Mouse (Mus musculus): ENCODE measurements around the gene Trim41.
"Not testable (repeated sequence)": the region's sequence is repeated elsewhere in the genome, so short reads cannot be mapped to it uniquely, and the experiment has no call there.

Gene Trim41

GRCm38 (mm10) chr11:48840805-48841204, 23.7 kb upstream of the Trim41 start:
- in situ Hi-C loops (cut with MboI; ENCODE audit: low pct_unique_long_range_greater_than_20kb in 1 of 2, low sequenced_read_pairs in 2 of 2, unreplicated experiment in 1 of 2), result no loop called here

- in situ Hi-C loops (cut with MboI; ENCODE audit: low pct_unique_long_range_greater_than_20kb in 1 of 2, low sequenced_read_pairs in 2 of 2, unreplicated experiment in 1 of 2), result no loop called here
Observed at GRCm38 (mm10) chr11:48838879-48839680, 21.9 kb upstream of the Trim41 start.

GRCm38 (mm10) chr11:48838181-48838797, 21.1 kb upstream of the Trim41 start:
- in situ Hi-C loops (cut with MboI; ENCODE audit: low pct_unique_long_range_greater_than_20kb in 1 of 2, low sequenced_read_pairs in 2 of 2, unreplicated experiment in 1 of 2), result no loop called here

- in situ Hi-C loops (cut with MboI; ENCODE audit: low pct_unique_long_range_greater_than_20kb in 1 of 2, low sequenced_read_pairs in 2 of 2, unreplicated experiment in 1 of 2), result no loop called here
Observed at GRCm38 (mm10) chr11:48837310-48838180, 20.4 kb upstream of the Trim41 start.

GRCm38 (mm10) chr11:48836990-48837309, 19.8 kb upstream of the Trim41 start:
- in situ Hi-C loops (cut with MboI; ENCODE audit: low pct_unique_long_range_greater_than_20kb in 1 of 2, low sequenced_read_pairs in 2 of 2, unreplicated experiment in 1 of 2), result no loop called here

- in situ Hi-C loops (cut with MboI; ENCODE audit: low pct_unique_long_range_greater_than_20kb in 1 of 2, low sequenced_read_pairs in 2 of 2, unreplicated experiment in 1 of 2), result no loop called here
Observed at GRCm38 (mm10) chr11:48835923-48836322, 18.8 kb upstream of the Trim41 start.

- in situ Hi-C loops (cut with MboI; ENCODE audit: low pct_unique_long_range_greater_than_20kb in 1 of 2, low sequenced_read_pairs in 2 of 2, unreplicated experiment in 1 of 2), result no loop called here
Observed at GRCm38 (mm10) chr11:48833731-48834639, 16.8 kb upstream of the Trim41 start.

- in situ Hi-C loops (cut with MboI; ENCODE audit: low pct_unique_long_range_greater_than_20kb in 1 of 2, low sequenced_read_pairs in 2 of 2, unreplicated experiment in 1 of 2), result no loop called here
Observed at GRCm38 (mm10) chr11:48833078-48833730, 16.1 kb upstream of the Trim41 start.

- in situ Hi-C loops (cut with MboI; ENCODE audit: low pct_unique_long_range_greater_than_20kb in 1 of 2, low sequenced_read_pairs in 2 of 2, unreplicated experiment in 1 of 2), result no loop called here
Observed at GRCm38 (mm10) chr11:48831273-48831672, 14.1 kb upstream of the Trim41 start.

GRCm38 (mm10) chr11:48830279-48830678, 13.1 kb upstream of the Trim41 start:
- in situ Hi-C loops (cut with MboI; ENCODE audit: low pct_unique_long_range_greater_than_20kb in 1 of 2, low sequenced_read_pairs in 2 of 2, unreplicated experiment in 1 of 2), result no loop called here

GRCm38 (mm10) chr11:48827926-48828325, 10.8 kb upstream of the Trim41 start:
- in situ Hi-C loops (cut with MboI; ENCODE audit: low pct_unique_long_range_greater_than_20kb in 1 of 2, low sequenced_read_pairs in 2 of 2, unreplicated experiment in 1 of 2), result no loop called here

GRCm38 (mm10) chr11:48826752-48827096, 9.6 kb upstream of the Trim41 start:
- in situ Hi-C loops (cut with MboI; ENCODE audit: low pct_unique_long_range_greater_than_20kb in 1 of 2, low sequenced_read_pairs in 2 of 2, unreplicated experiment in 1 of 2), result no loop called here

- in situ Hi-C loops (cut with MboI; ENCODE audit: low pct_unique_long_range_greater_than_20kb in 1 of 2, low sequenced_read_pairs in 2 of 2, unreplicated experiment in 1 of 2), result not testable (repeated sequence)
Observed at GRCm38 (mm10) chr11:48825979-48826751, 9.0 kb upstream of the Trim41 start, which contains the start of the genes Trim7 and Gm12184. Trim7 (plus strand) TSS chr11:48826140. Gm12184 (minus strand) TSS chr11:48826655.

- in situ Hi-C loops (cut with MboI; ENCODE audit: low pct_unique_long_range_greater_than_20kb in 1 of 2, low sequenced_read_pairs in 2 of 2, unreplicated experiment in 1 of 2), result no loop called here
Observed at GRCm38 (mm10) chr11:48824311-48824830, 7.2 kb upstream of the Trim41 start.

GRCm38 (mm10) chr11:48823536-48823972, 6.4 kb upstream of the Trim41 start:
- in situ Hi-C loops (cut with MboI; ENCODE audit: low pct_unique_long_range_greater_than_20kb in 1 of 2, low sequenced_read_pairs in 2 of 2, unreplicated experiment in 1 of 2), result no loop called here

GRCm38 (mm10) chr11:48822768-48823512, 5.8 kb upstream of the Trim41 start:
- in situ Hi-C loops (cut with MboI; ENCODE audit: low pct_unique_long_range_greater_than_20kb in 1 of 2, low sequenced_read_pairs in 2 of 2, unreplicated experiment in 1 of 2), result no loop called here
